Mouse (Mus musculus): ENCODE measurements around the gene Rc3h1. TPM values are rescaled to one million over a fixed set of nuclear protein-coding genes. Genes with fewer than 3 reads are reported as not detected.
A peak's percentile ranks its signal among the peaks of the same experiment; 100 is the strongest.
"Not testable (repeated sequence)": the region's sequence is repeated elsewhere in the genome, so short reads cannot be mapped to it uniquely, and the experiment has no call there.

Rc3h1 gene
- 10.3 and 13.0 TPM in 2 replicates for polyA plus RNA-seq (2012; rRNA removed)

DNA sequence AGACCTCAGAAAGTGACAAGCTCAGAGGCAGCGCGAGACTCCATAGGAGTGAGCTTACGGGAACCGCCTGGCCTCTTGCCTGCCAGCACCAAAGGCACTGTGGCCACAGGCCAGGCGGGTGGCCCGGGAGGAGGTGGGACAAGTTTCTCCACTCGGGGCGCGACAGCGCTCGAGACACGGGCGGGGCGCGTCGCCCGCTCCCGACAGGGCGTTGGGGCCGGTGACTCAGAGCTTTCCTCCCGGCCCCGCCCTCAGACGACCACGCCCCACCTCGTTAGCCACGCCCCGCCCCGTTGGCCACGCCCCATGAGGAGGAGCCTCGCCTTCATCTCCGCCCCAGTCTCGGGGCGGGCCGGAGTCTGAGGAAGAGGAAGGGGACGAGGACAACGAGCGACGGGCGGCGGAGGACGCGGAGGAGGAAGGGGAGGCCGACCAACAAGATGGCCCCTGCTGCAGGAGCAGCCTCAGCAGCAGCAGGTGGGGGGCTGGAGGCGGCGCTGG, at the start of gene Rc3h1:
TSS of gene Rc3h1 (plus strand) at position 362 of the 501 bp plus-strand sequence.
- DNase-seq (ENCODE audit: low read depth) = peak; percentile 97
- no peak for TF ChIP-seq CTCF (IDR thresholded peaks at IDR 0.05; ENCODE audit: borderline replicate concordance, extremely low read depth, insufficient read depth, insufficient read length)
- peak; percentile 85; the same call in 1 of the 2 replicates for TF ChIP-seq POLR2A (IDR thresholded peaks at IDR 0.05; ENCODE audit: borderline replicate concordance, extremely low read depth, insufficient read depth, insufficient read length, poor library complexity, severe bottlenecking)

- no peak for DNase-seq (ENCODE audit: low read depth)
- no peak for TF ChIP-seq CTCF (IDR thresholded peaks at IDR 0.05; ENCODE audit: borderline replicate concordance, extremely low read depth, insufficient read depth, insufficient read length)
- no peak for TF ChIP-seq POLR2A (IDR thresholded peaks at IDR 0.05; ENCODE audit: borderline replicate concordance, extremely low read depth, insufficient read depth, insufficient read length, poor library complexity, severe bottlenecking)
These were observed 48.1 kb upstream of the Rc3h1 start for GRCm38 (mm10) chr1:160858132-160858531.

GRCm38 (mm10) chr1:160859874-160860273, 46.3 kb upstream of the Rc3h1 start:
- DNase-seq (ENCODE audit: low read depth) = not testable (repeated sequence)

DNA sequence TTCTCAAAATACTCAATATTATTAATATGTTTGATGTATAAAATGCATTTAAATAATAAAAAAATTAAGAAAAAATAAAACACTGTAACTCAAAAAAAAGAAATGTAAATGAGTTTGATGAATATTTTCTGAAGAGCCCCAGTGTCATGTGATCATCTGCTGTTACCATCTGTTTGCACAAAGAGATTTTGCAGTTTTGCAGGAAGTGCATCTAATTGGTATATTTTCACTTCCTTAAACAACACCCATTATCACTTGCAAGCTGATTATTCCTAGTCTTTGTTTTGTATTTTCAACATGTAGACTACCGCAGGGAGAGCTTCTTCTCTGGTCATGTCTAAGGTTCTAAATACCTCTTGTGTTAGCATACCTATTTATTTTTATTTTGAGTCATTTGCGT, 45.1 kb upstream of the Rc3h1 start:
- peak; percentile 44 for DNase-seq (ENCODE audit: low read depth)
- TF ChIP-seq POLR2A (IDR thresholded peaks at IDR 0.05; ENCODE audit: borderline replicate concordance, extremely low read depth, insufficient read depth, insufficient read length, poor library complexity, severe bottlenecking) = no peak
- TF ChIP-seq CTCF (IDR thresholded peaks at IDR 0.05; ENCODE audit: borderline replicate concordance, extremely low read depth, insufficient read depth, insufficient read length) = no peak

DNA sequence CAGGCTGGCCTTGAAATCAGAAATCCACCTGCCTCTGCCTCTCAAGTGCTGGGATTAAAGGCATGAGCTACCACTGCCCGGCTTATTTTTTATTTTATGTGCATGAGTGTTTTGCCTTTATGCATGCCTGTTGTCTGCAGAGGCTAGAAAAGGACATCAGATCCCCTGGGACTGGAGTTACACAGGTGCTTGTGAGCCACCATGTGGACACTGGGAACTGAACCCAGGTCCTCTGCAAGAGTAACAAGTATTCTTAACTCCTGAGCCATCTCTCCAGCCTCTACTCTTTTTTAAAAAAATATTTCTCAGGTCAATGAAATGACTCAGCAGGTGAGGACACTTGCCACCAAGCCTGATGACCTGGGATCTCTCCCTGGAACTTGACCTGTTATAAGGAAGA, 44.6 kb upstream of the Rc3h1 start:
- no peak for DNase-seq (ENCODE audit: low read depth)
- TF ChIP-seq CTCF (IDR thresholded peaks at IDR 0.05; ENCODE audit: borderline replicate concordance, extremely low read depth, insufficient read depth, insufficient read length) = no peak
- no peak for TF ChIP-seq POLR2A (IDR thresholded peaks at IDR 0.05; ENCODE audit: borderline replicate concordance, extremely low read depth, insufficient read depth, insufficient read length, poor library complexity, severe bottlenecking)

- TF ChIP-seq POLR2A (IDR thresholded peaks at IDR 0.05; ENCODE audit: borderline replicate concordance, extremely low read depth, insufficient read depth, insufficient read length, poor library complexity, severe bottlenecking) (no peak), CTCF (IDR thresholded peaks at IDR 0.05; ENCODE audit: borderline replicate concordance, extremely low read depth, insufficient read depth, insufficient read length) (peak; percentile 2; the same call in 1 of the 2 replicates)
- DNase-seq (ENCODE audit: low read depth) = no peak
These were observed 43.2 kb upstream of the Rc3h1 start for GRCm38 (mm10) chr1:160863027-160863426.

GRCm38 (mm10) chr1:160874757-160875156, 31.5 kb upstream of the Rc3h1 start:
- TF ChIP-seq POLR2A (IDR thresholded peaks at IDR 0.05; ENCODE audit: borderline replicate concordance, extremely low read depth, insufficient read depth, insufficient read length, poor library complexity, severe bottlenecking) (no peak), CTCF (IDR thresholded peaks at IDR 0.05; ENCODE audit: borderline replicate concordance, extremely low read depth, insufficient read depth, insufficient read length) (no peak)
- no peak for DNase-seq (ENCODE audit: low read depth)

GRCm38 (mm10) chr1:160876968-160877367, 29.2 kb upstream of the Rc3h1 start:
- no peak for TF ChIP-seq CTCF (IDR thresholded peaks at IDR 0.05; ENCODE audit: borderline replicate concordance, extremely low read depth, insufficient read depth, insufficient read length)
- no peak for DNase-seq (ENCODE audit: low read depth)

DNA sequence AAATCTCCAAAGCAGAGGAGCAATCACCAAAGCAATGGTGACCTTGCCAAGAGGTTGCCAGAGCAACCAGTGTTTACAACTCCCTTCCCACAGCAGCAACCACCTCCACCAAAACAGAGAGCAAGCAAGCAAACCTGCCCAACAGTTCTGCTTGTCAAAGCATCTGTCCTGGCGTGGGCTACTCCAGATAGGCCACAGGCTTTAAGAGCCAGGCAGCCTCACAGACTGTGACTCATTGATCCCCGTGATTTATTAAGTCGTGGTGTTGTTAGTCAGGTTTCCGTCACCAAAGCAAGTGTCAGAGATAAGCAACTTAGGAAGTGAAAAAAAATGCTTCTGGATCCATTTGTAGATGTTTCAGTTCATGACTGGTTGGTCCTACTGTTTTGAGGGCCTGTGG, 27.7 kb upstream of the Rc3h1 start:
- no peak for TF ChIP-seq CTCF (IDR thresholded peaks at IDR 0.05; ENCODE audit: borderline replicate concordance, extremely low read depth, insufficient read depth, insufficient read length)
- TF ChIP-seq POLR2A (IDR thresholded peaks at IDR 0.05; ENCODE audit: borderline replicate concordance, extremely low read depth, insufficient read depth, insufficient read length, poor library complexity, severe bottlenecking) = no peak
- DNase-seq (ENCODE audit: low read depth) = no peak

DNA sequence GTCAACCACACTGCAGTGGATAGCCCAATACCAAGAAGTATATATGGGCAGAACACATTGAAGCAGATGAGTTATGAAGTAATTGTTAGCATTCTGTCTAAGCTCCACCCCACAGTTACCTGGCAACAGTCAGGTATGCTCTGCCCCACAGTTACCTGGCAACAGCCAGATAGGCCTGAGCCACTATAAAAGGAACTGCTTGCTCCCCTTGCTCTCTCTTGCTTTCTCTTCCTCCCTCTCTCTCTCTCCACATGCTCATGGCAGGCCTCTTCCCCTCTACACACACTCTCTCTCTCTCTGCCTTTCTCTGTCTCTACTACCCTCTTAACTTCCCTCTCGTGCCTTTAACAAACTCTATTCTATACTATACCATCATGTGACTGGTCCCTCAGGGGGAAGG, 24.8 kb upstream of the Rc3h1 start:
- DNase-seq (ENCODE audit: low read depth) = not testable (repeated sequence)

DNA sequence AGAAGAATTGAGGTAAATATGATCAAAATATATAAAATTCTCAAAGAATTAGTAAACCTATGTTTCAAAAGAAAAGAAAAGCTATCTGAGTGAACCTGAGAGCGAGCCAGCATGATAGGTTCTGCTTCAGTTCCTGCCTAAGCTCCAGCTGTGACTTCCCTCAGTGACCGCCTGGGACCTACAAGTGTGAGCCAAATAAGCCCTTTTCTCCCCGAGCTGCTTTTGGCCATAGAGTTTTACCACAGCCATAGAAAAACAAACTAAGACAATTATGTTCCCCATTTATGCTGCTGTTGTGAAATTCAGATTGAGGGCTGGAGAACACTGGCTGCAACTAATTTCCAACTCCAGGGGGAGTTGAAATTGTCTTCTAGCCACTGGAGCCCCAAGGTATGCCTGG, 24.2 kb upstream of the Rc3h1 start:
- DNase-seq (ENCODE audit: low read depth) = no peak
- TF ChIP-seq CTCF (IDR thresholded peaks at IDR 0.05; ENCODE audit: borderline replicate concordance, extremely low read depth, insufficient read depth, insufficient read length) = no peak
- no peak for TF ChIP-seq POLR2A (IDR thresholded peaks at IDR 0.05; ENCODE audit: borderline replicate concordance, extremely low read depth, insufficient read depth, insufficient read length, poor library complexity, severe bottlenecking)

- TF ChIP-seq POLR2A (IDR thresholded peaks at IDR 0.05; ENCODE audit: borderline replicate concordance, extremely low read depth, insufficient read depth, insufficient read length, poor library complexity, severe bottlenecking) (no peak), CTCF (IDR thresholded peaks at IDR 0.05; ENCODE audit: borderline replicate concordance, extremely low read depth, insufficient read depth, insufficient read length) (no peak)
- no peak for DNase-seq (ENCODE audit: low read depth)
These were observed 21.9 kb upstream of the Rc3h1 start for GRCm38 (mm10) chr1:160884273-160884672.

GRCm38 (mm10) chr1:160884993-160885392, 21.2 kb upstream of the Rc3h1 start:
- no peak for DNase-seq (ENCODE audit: low read depth)
- TF ChIP-seq CTCF (IDR thresholded peaks at IDR 0.05; ENCODE audit: borderline replicate concordance, extremely low read depth, insufficient read depth, insufficient read length) = no peak
- TF ChIP-seq POLR2A (IDR thresholded peaks at IDR 0.05; ENCODE audit: borderline replicate concordance, extremely low read depth, insufficient read depth, insufficient read length, poor library complexity, severe bottlenecking) = no peak
